Mouse (Mus musculus) cerebellum, postnatal 25 days (tissue): ENCODE measurements around the gene Defa30.
"Not testable (repeated sequence)": the region's sequence is repeated elsewhere in the genome, so short reads cannot be mapped to it uniquely, and the experiment has no call there.

Experiments
- DNase-seq, 2 experiments: peaks; one replicate each; pipeline ENCODE4 v3.0.0; 2021; ENCODE audit warnings: mixed read lengths in 2 of 2

The Defa30 gene

GRCm38 (mm10) chr8:21134342-21134741 is at the start of gene Defa30:
Gene Defa30, plus strand, starts transcription at chr8:21134642.
- not testable (repeated sequence) for DNase-seq

- DNase-seq = no peak
Measured at GRCm38 (mm10) chr8:21093106-21093505, 41.3 kb upstream of the Defa30 start.

- not testable (repeated sequence) for DNase-seq
Measured at GRCm38 (mm10) chr8:21095950-21096349, 38.5 kb upstream of the Defa30 start, which contains the start of gene Gm14851. Gene Gm14851, minus strand, starts transcription at chr8:21096050.

- not testable (repeated sequence) for DNase-seq
Measured at GRCm38 (mm10) chr8:21161977-21162376, 27.5 kb downstream of the Defa30 start, which contains the start of gene Defa22. Gene Defa22, plus strand, starts transcription at chr8:21162277.
